Mouse (Mus musculus): ENCODE data around the gene Sipa1.

Gene Sipa1

GRCm38 (mm10) chr19:5686437-5686836, 22.9 kb upstream of the Sipa1 start:
- DNase-seq (ENCODE audit: low spot score): no peak

GRCm38 (mm10) chr19:5685861-5686260, 22.4 kb upstream of the Sipa1 start:
- DNase-seq (ENCODE audit: low spot score): no peak

GRCm38 (mm10) chr19:5685431-5685830, 21.9 kb upstream of the Sipa1 start:
- no peak for DNase-seq (ENCODE audit: low spot score)

- DNase-seq (ENCODE audit: low spot score): no peak
Observed at GRCm38 (mm10) chr19:5684985-5685384, 21.5 kb upstream of the Sipa1 start.

GRCm38 (mm10) chr19:5684236-5684635, 20.7 kb upstream of the Sipa1 start:
- no peak for DNase-seq (ENCODE audit: low spot score)

GRCm38 (mm10) chr19:5680432-5680831, 16.9 kb upstream of the Sipa1 start:
- DNase-seq (ENCODE audit: low spot score): no peak

GRCm38 (mm10) chr19:5668372-5668771, 4.9 kb upstream of the Sipa1 start:
- DNase-seq (ENCODE audit: low spot score): no peak

GRCm38 (mm10) chr19:5666386-5666785, 2.9 kb upstream of the Sipa1 start:
- DNase-seq (ENCODE audit: low spot score): no peak

- no peak for DNase-seq (ENCODE audit: low spot score)
Observed at GRCm38 (mm10) chr19:5665465-5665864, 2.0 kb upstream of the Sipa1 start.

GRCm38 (mm10) chr19:5664669-5665257, 1.3 kb upstream of the Sipa1 start:
- no peak for DNase-seq (ENCODE audit: low spot score)

GRCm38 (mm10) chr19:5662310-5662709, 1.2 kb downstream of the Sipa1 start:
- no peak for DNase-seq (ENCODE audit: low spot score)

GRCm38 (mm10) chr19:5660942-5661751, 2.4 kb downstream of the Sipa1 start:
- no peak for DNase-seq (ENCODE audit: low spot score)

GRCm38 (mm10) chr19:5654720-5655298, 8.7 kb downstream of the Sipa1 start:
- DNase-seq (ENCODE audit: low spot score): peak; percentile 24

GRCm38 (mm10) chr19:5653969-5654719, 9.4 kb downstream of the Sipa1 start:
- peak; percentile 74 for DNase-seq (ENCODE audit: low spot score)

GRCm38 (mm10) chr19:5652570-5652969, 10.9 kb downstream of the Sipa1 start:
- DNase-seq (ENCODE audit: low spot score): no peak

GRCm38 (mm10) chr19:5651502-5652274, 11.8 kb downstream of the Sipa1 start:
- DNase-seq (ENCODE audit: low spot score): no peak

- no peak for DNase-seq (ENCODE audit: low spot score)
Observed at GRCm38 (mm10) chr19:5649298-5649741, 14.2 kb downstream of the Sipa1 start.

GRCm38 (mm10) chr19:5648401-5649297, 14.9 kb downstream of the Sipa1 start:
- DNase-seq (ENCODE audit: low spot score): peak; percentile 91

GRCm38 (mm10) chr19:5647791-5648190, 15.7 kb downstream of the Sipa1 start:
- DNase-seq (ENCODE audit: low spot score): no peak

- DNase-seq (ENCODE audit: low spot score): no peak
Observed at GRCm38 (mm10) chr19:5646731-5647330, 16.7 kb downstream of the Sipa1 start.

All from embryo, embryonic 10 days (tissue).